Mouse (Mus musculus): Measurements from ENCODE around the gene Gm14419.
"Not testable (repeated sequence)": the region's sequence is repeated elsewhere in the genome, so short reads cannot be mapped to it uniquely, and the experiment has no call there.

Gm14419 gene

GRCm38 (mm10) chr2:177000656-177001055 lies at the start of gene Gm14419:
Gene Gm14419, plus strand, starts transcription at chr2:177000956.
- DNase-seq = not testable (repeated sequence)
